Mouse (Mus musculus): Measurements from ENCODE around the gene Pdzd7. TPM values are rescaled to one million over a fixed set of nuclear protein-coding genes. Genes with fewer than 3 reads are reported as not detected.

Gene Pdzd7
- polyA plus RNA-seq, 1 experiment from 2014 or later = 0.40 TPM

DNA sequence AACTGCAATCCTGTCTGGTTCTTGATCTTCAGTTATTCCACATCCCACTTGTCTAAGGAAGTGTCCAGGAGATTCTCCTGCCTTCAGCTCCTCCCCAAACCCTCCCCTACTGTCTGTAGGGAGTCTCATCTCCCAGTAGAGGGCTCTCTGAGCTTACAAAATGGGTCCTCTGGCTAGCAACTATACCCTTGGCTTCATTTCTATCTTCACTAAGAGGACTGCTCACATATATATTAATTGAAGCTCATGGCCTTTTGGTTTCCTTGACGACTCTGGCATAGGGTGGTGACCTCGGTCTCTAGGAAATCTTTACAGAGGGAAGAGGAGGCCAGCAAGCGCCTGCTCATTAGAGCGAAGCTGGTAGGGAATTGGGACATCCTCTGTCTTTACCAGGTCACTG, 10.8 kb upstream of the Pdzd7 start:
- Histone ChIP-seq H3K4me2 (replicated peaks) (no peak overlapping the region), H3K9ac (no peak overlapping the region)
- 39% methylated on average over 4 of the region's 4 CpGs for WGBS

GRCm38 (mm10) chr19:45054892-45055690, 9.6 kb upstream of the Pdzd7 start:
- no peak overlapping the region for H3K27ac ChIP-seq
- H3K9ac ChIP-seq = no peak overlapping the region
- H3K27me3 ChIP-seq (replicated peaks) = no peaks in the 10 kb centered on the region
- H3K4me2 ChIP-seq (replicated peaks) = no peak overlapping the region
- no peak overlapping the region for H3K4me3 ChIP-seq (replicated peaks)
- 81% methylated on average over 6 of the region's 6 CpGs for WGBS
- no peaks in the 10 kb centered on the region for H3K9me3 ChIP-seq
- peaks cover 11% of the 10 kb centered on the region; the same call in 1 of the 2 replicates for H3K4me1 ChIP-seq (replicated peaks)
- no peak for ATAC-seq
- 0 out of 2 replicates have a peak, but pooled peaks cover 2% of the 10 kb centered on the region for H3K36me3 ChIP-seq

More for the DNA sequence above, 10.8 kb upstream of the Pdzd7 start:
- Histone ChIP-seq H3K27me3 (replicated peaks) (no peaks in the 10 kb centered on the region), H3K27ac (no peak overlapping the region), H3K4me3 (replicated peaks) (no peak overlapping the region), H3K36me3 (0 out of 2 replicates have a peak, but pooled peaks cover 2% of the 10 kb centered on the region), H3K9me3 (no peaks in the 10 kb centered on the region), H3K4me1 (replicated peaks) (peaks cover 11% of the 10 kb centered on the region; the same call in 1 of the 2 replicates)
- no peak for ATAC-seq

DNA sequence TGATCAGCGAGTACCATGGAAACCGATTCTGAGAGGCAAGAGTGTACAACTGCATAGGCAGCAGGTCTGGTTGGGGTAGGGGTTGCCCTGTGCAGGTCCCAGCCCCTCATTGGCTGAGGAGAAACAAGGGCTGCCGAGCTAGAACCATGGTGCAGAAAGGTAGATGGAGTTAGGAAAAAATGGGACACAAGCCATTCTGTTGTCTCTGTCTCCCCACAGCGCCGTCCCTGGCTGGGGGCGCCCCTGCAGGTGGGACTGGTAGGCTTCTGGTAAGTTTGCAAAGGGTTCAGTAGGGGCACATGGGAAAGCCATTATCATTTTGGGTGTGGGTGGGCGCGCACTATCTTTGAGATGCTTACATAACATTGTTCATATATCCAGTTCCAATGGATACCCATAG, 7.9 kb upstream of the Pdzd7 start:
- Histone ChIP-seq H3K27me3 (replicated peaks) (no peaks in the 10 kb centered on the region), H3K9me3 (no peaks in the 10 kb centered on the region), H3K4me1 (replicated peaks) (peaks cover 15% of the 10 kb centered on the region), H3K4me3 (replicated peaks) (no peak overlapping the region), H3K4me2 (replicated peaks) (no peak overlapping the region), H3K36me3 (0 out of 2 replicates have a peak, but pooled peaks cover 2% of the 10 kb centered on the region), H3K9ac (no peak overlapping the region), H3K27ac (no peak overlapping the region)
- ATAC-seq = no peak
- 88% methylated on average over 8 of the region's 8 CpGs for WGBS

- Histone ChIP-seq H3K27me3 (replicated peaks) (peaks cover 7% of the 10 kb centered on the region; the same call in 1 of the 2 replicates), H3K9me3 (no peaks in the 10 kb centered on the region), H3K9ac (no peak overlapping the region), H3K4me2 (replicated peaks) (no peak overlapping the region), H3K36me3 (no peaks in the 10 kb centered on the region), H3K4me1 (replicated peaks) (peaks cover 26% of the 10 kb centered on the region), H3K27ac (no peak overlapping the region), H3K4me3 (replicated peaks) (no peak overlapping the region)
- WGBS = 76% methylated on average over 9 of the region's 9 CpGs
- no peak for ATAC-seq
These were observed 4.0 kb upstream of the Pdzd7 start for GRCm38 (mm10) chr19:45049523-45049922.

GRCm38 (mm10) chr19:45048644-45049365, 3.3 kb upstream of the Pdzd7 start:
- WGBS = 71% methylated on average over 12 of the region's 12 CpGs
- H3K9me3 ChIP-seq = no peaks in the 10 kb centered on the region
- peaks cover 7% of the 10 kb centered on the region; the same call in 1 of the 2 replicates for H3K27me3 ChIP-seq (replicated peaks)
- H3K36me3 ChIP-seq = no peaks in the 10 kb centered on the region
- peak overlapping the region; percentile 46 for H3K4me3 ChIP-seq (replicated peaks)
- peak overlapping the region; percentile 84 for H3K27ac ChIP-seq
- peaks cover 26% of the 10 kb centered on the region for H3K4me1 ChIP-seq (replicated peaks)
- peak overlapping the region; percentile 77 for H3K4me2 ChIP-seq (replicated peaks)
- no peak overlapping the region; the same call in 1 of the 2 replicates for H3K9ac ChIP-seq
- no peak for ATAC-seq

- Histone ChIP-seq H3K36me3 (no peaks in the 10 kb centered on the region), H3K9me3 (no peaks in the 10 kb centered on the region), H3K27me3 (replicated peaks) (peaks cover 7% of the 10 kb centered on the region; the same call in 1 of the 2 replicates), H3K27ac (peak overlapping the region; percentile 84), H3K4me2 (replicated peaks) (peak overlapping the region; percentile 77), H3K4me1 (replicated peaks) (peaks cover 26% of the 10 kb centered on the region), H3K9ac (peak overlapping the region; percentile 49), H3K4me3 (replicated peaks) (peak overlapping the region; percentile 46)
- peak; percentile 50 for ATAC-seq
- 18% methylated on average over 11 of the region's 11 CpGs for WGBS
These were observed 2.6 kb upstream of the Pdzd7 start for GRCm38 (mm10) chr19:45047935-45048643.

DNA sequence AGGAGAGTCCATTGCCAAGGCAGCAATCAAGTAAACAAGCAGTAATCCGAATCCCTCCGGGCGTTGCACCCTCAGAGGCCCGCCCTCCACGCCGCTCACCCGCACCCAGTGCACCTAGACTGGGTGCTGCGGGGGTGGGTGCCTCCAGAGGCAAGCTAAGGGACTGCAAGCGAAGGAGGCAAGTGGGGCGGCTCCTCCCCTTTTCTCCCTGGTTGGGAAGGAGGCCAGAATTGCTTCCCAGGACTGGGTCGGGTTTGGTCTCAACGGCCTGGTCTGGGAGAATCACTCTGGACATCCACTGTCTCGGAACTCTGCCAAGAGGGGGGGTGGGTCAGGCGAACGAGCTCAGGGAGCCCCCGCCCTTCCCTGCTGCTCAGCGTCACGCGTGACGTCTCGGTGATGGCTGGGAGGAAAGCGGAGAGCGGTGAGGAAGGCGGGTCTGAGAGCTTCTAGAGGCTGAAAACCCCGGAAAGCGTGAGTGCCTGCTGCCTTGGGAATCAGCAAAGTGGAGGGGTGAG, 2.0 kb upstream of the Pdzd7 start, which contains the start of gene Sfxn3:
TSS of gene Sfxn3 (plus strand) at position 87 of the 518 bp plus-strand sequence.
- Histone ChIP-seq H3K27me3 (replicated peaks) (peaks cover 7% of the 10 kb centered on the region; the same call in 1 of the 2 replicates), H3K36me3 (no peaks in the 10 kb centered on the region), H3K27ac (peak within 1 kb of the TSS; percentile 84), H3K4me3 (replicated peaks) (peak within 1 kb of the TSS; percentile 46), H3K4me2 (replicated peaks) (peak within 1 kb of the TSS; percentile 77), H3K9me3 (no peaks in the 10 kb centered on the region), H3K9ac (peak within 1 kb of the TSS; percentile 49), H3K4me1 (replicated peaks) (peaks cover 26% of the 10 kb centered on the region)
- ATAC-seq = peak; percentile 85
- under 1% methylated on average over 26 of the region's 26 CpGs for WGBS

- peak overlapping the region; percentile 77 for H3K4me2 ChIP-seq (replicated peaks)
- peak overlapping the region; percentile 84 for H3K27ac ChIP-seq
- no peaks in the 10 kb centered on the region for H3K9me3 ChIP-seq
- H3K4me3 ChIP-seq (replicated peaks) = peak overlapping the region; percentile 46
- H3K27me3 ChIP-seq (replicated peaks) = peaks cover 7% of the 10 kb centered on the region; the same call in 1 of the 2 replicates
- ATAC-seq = peak; percentile 75
- peak overlapping the region; percentile 43 for H3K9ac ChIP-seq
- peaks cover 26% of the 10 kb centered on the region for H3K4me1 ChIP-seq (replicated peaks)
- under 1% methylated on average over 34 of the region's 34 CpGs for WGBS
- no peaks in the 10 kb centered on the region for H3K36me3 ChIP-seq
These were observed 1.2 kb upstream of the Pdzd7 start for GRCm38 (mm10) chr19:45046523-45047321.

DNA sequence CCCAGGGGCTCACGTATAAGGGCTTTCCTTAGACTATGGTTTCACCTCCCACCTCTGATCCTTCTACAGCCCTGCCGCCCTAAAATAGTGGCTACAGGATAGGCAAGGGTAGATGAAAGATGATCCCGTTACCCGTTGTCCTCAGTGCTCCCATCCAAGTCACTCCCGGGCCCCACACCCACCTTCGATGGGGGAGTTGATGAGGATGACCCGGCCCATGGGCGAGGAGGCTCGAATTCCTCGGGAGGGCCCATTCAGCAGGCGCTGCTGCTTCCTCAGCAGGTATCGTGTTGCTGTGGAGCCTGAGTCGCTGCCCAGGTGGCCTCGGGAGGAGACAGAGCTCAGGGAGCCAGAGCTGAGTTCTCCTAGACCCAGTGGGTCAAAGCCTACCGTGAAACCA, 281 bp downstream of the Pdzd7 start:
- ATAC-seq = no peak
- Histone ChIP-seq H3K36me3 (no peaks in the 10 kb centered on the region), H3K9me3 (no peaks in the 10 kb centered on the region), H3K27me3 (replicated peaks) (peaks cover 12% of the 10 kb centered on the region), H3K4me1 (replicated peaks) (peaks cover 26% of the 10 kb centered on the region), H3K4me2 (replicated peaks) (no peak overlapping the region), H3K27ac (no peak overlapping the region), H3K4me3 (replicated peaks) (no peak overlapping the region), H3K9ac (no peak overlapping the region)
- 43% methylated on average over 15 of the region's 15 CpGs for WGBS

DNA sequence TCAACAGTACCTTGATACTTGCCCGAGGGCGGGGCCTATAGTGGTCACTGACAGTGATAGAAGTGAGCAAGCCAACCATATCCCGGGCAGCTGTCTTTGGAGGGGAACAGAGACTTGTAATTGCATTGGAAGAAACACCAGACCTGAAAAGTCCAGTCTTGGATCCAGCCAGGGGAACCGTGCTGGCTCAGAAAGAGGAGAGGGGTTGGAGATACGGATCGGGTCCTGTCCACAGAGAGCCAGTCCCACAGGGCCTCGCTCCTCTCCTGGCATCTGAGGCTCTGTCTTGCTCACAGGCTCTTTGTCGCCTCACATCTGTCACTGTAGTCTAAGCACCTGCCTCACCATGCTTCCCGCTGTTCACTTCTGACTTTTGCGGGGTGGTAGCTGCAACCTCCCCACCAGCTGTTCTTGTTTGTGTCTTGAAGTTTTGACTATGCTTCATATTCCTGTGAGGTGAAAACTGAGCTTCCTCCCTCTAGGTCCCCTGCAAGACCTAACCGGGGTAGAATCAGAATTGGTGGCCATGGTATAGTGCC, 1.1 kb downstream of the Pdzd7 start:
- Histone ChIP-seq H3K27ac (no peak overlapping the region), H3K27me3 (replicated peaks) (peaks cover 12% of the 10 kb centered on the region), H3K4me3 (replicated peaks) (no peak overlapping the region), H3K4me1 (replicated peaks) (peaks cover 26% of the 10 kb centered on the region), H3K9me3 (no peaks in the 10 kb centered on the region), H3K9ac (no peak overlapping the region), H3K4me2 (replicated peaks) (no peak overlapping the region), H3K36me3 (no peaks in the 10 kb centered on the region)
- no peak for ATAC-seq
- 64% methylated on average over 11 of the region's 11 CpGs for WGBS

GRCm38 (mm10) chr19:45040214-45040613, 5.3 kb downstream of the Pdzd7 start:
- no peaks in the 10 kb centered on the region for H3K9me3 ChIP-seq
- H3K4me2 ChIP-seq (replicated peaks) = no peak overlapping the region
- no peak overlapping the region for H3K27ac ChIP-seq
- H3K36me3 ChIP-seq = no peaks in the 10 kb centered on the region
- H3K4me1 ChIP-seq (replicated peaks) = no peaks in the 10 kb centered on the region
- peaks cover 9% of the 10 kb centered on the region for H3K27me3 ChIP-seq (replicated peaks)
- H3K4me3 ChIP-seq (replicated peaks) = no peak overlapping the region
- H3K9ac ChIP-seq = no peak overlapping the region
- no peak for ATAC-seq
- WGBS = 40% methylated on average over 13 of the region's 13 CpGs
